Mouse (Mus musculus): ENCODE measurements at regions not wholly inside any gene's neighbourhood (a gene's known extent, or its start where the extent isn't known, plus 50 kb on each side); places are given as distances from the start of the nearest gene placed in this dataset.
A peak's percentile ranks its signal among the peaks of the same experiment; 100 is the strongest.

DNA sequence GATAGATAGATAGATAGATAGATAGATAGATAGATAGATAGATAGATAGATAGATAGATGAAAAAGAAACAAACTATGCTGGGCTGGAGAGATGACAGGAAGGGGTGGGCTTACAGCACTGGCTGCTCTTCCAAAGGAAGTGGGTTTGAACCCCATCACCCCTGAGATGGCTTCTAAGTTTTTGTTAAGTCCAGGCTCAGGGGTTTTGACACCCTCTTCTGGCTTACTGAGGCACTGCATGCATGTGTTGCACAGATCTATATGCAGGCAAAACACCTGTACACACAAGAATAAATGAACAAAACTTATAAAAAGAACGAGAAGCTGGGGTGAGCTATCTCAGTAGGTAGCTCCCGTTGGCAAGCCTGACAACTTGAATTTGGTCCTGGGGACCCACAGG lies 55.5 kb upstream of the Jak1 start:
- no peaks in the 10 kb centered on the region for H3K4me1 ChIP-seq (replicated peaks; ENCODE audit: control insufficient read depth, insufficient read depth, low read length)
- 61% methylated on average over 2 of the region's 2 CpGs for WGBS
- no peak for ATAC-seq

DNA sequence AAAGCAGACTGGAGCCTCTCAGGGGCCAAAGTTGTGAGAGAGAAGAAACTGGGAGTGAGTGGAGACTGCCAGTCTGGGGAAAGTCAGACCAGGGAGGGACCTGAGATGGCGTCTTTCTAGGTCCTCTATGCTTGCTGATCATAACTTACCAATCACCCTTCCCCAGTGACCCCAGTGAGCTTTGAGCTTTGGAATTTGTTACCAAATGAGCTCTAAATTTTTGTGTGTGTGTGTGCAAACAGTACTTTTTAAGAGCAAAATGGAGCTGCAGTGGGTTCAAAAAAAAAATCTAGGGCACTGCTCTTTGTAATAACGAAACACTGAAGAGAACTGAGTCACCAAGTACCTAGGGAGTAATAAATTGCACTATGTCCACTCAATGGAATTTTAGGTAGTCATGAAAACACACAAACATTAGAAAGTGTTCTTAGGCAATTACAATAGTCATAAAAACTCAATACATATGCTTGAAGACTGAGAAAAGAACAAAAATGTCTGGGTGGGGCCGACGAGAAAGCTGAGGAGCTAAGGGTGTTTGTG lies 54.7 kb upstream of the Jak1 start:
- Histone ChIP-seq H3K36me3 (ENCODE audit: control insufficient read depth, insufficient read depth) (no peaks in the 10 kb centered on the region), H3K9me3 (ENCODE audit: control insufficient read depth) (no peaks in the 10 kb centered on the region), H3K27me3 (replicated peaks; ENCODE audit: control insufficient read depth, insufficient read depth, low read length) (0 out of 2 replicates have a peak, but pooled peaks cover 4% of the 10 kb centered on the region), H3K9ac (ENCODE audit: low read depth, low read length) (no peak overlapping the region), H3K27ac (ENCODE audit: low read depth, low read length) (no peak overlapping the region), H3K4me2 (replicated peaks; ENCODE audit: low read depth) (no peak overlapping the region), H3K4me1 (replicated peaks; ENCODE audit: control insufficient read depth, insufficient read depth, low read length) (no peaks in the 10 kb centered on the region), H3K4me3 (ENCODE audit: low read depth, low read length) (no peak overlapping the region)
- 70% methylated on average over 4 of the region's 4 CpGs for WGBS
- no peak for TF ChIP-seq CTCF (IDR thresholded peaks at IDR 0.05; ENCODE audit: low read depth)
- ATAC-seq = no peak

More for the DNA sequence above, 55.5 kb upstream of the Jak1 start:
- H3K4me2 ChIP-seq (replicated peaks; ENCODE audit: low read depth) = no peak overlapping the region
- H3K36me3 ChIP-seq (ENCODE audit: control insufficient read depth, insufficient read depth) = no peaks in the 10 kb centered on the region
- 0 out of 2 replicates have a peak, but pooled peaks cover 4% of the 10 kb centered on the region for H3K27me3 ChIP-seq (replicated peaks; ENCODE audit: control insufficient read depth, insufficient read depth, low read length)
- H3K27ac ChIP-seq (ENCODE audit: low read depth, low read length) = no peak overlapping the region
- H3K4me3 ChIP-seq (ENCODE audit: low read depth, low read length) = no peak overlapping the region
- no peaks in the 10 kb centered on the region for H3K9me3 ChIP-seq (ENCODE audit: control insufficient read depth)
- no peak overlapping the region for H3K9ac ChIP-seq (ENCODE audit: low read depth, low read length)
- peak; percentile 69 for TF ChIP-seq CTCF (IDR thresholded peaks at IDR 0.05; ENCODE audit: low read depth)

DNA sequence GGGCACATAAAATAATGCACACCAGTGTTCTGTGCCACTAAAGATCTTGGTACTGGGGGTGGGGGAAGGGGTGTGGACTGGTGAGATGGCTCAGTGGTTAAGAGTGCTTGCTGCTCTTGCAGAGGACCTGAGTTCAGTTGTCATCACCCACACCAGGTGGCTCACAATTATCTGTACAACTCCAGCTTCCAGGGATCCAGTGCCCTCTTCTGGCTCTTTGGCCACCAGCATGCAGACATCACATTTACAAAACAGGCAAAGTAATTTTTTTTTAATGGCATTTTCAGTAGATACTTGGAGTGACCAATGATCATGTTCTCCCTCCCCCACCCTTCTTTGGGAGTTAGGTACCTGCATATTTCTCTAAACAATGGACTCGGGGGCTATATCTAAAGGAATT lies 53.8 kb upstream of the Jak1 start:
- H3K4me3 ChIP-seq (ENCODE audit: low read depth, low read length) = no peak overlapping the region
- ATAC-seq = no peak
- no peak overlapping the region for H3K4me2 ChIP-seq (replicated peaks; ENCODE audit: low read depth)
- no peak overlapping the region for H3K9ac ChIP-seq (ENCODE audit: low read depth, low read length)
- no peaks in the 10 kb centered on the region for H3K36me3 ChIP-seq (ENCODE audit: control insufficient read depth, insufficient read depth)
- no peaks in the 10 kb centered on the region for H3K27me3 ChIP-seq (replicated peaks; ENCODE audit: control insufficient read depth, insufficient read depth, low read length)
- no peak overlapping the region for H3K27ac ChIP-seq (ENCODE audit: low read depth, low read length)
- H3K4me1 ChIP-seq (replicated peaks; ENCODE audit: control insufficient read depth, insufficient read depth, low read length) = no peaks in the 10 kb centered on the region
- WGBS = 83% methylated on average over 1 of the region's 1 CpGs
- TF ChIP-seq CTCF (IDR thresholded peaks at IDR 0.05; ENCODE audit: low read depth) = peak; percentile 54
- H3K9me3 ChIP-seq (ENCODE audit: control insufficient read depth) = no peaks in the 10 kb centered on the region

- no peak overlapping the region for H3K4me3 ChIP-seq (ENCODE audit: low read depth, low read length)
- no peaks in the 10 kb centered on the region for H3K4me1 ChIP-seq (replicated peaks; ENCODE audit: control insufficient read depth, insufficient read depth, low read length)
- H3K9ac ChIP-seq (ENCODE audit: low read depth, low read length) = no peak overlapping the region
- H3K9me3 ChIP-seq (ENCODE audit: control insufficient read depth) = no peaks in the 10 kb centered on the region
- no peak overlapping the region for H3K4me2 ChIP-seq (replicated peaks; ENCODE audit: low read depth)
- no peak for TF ChIP-seq CTCF (IDR thresholded peaks at IDR 0.05; ENCODE audit: low read depth)
- H3K27ac ChIP-seq (ENCODE audit: low read depth, low read length) = no peak overlapping the region
- no peak for ATAC-seq
- no peaks in the 10 kb centered on the region for H3K27me3 ChIP-seq (replicated peaks; ENCODE audit: control insufficient read depth, insufficient read depth, low read length)
- WGBS = 71% methylated on average over 6 of the region's 6 CpGs
- no peaks in the 10 kb centered on the region for H3K36me3 ChIP-seq (ENCODE audit: control insufficient read depth, insufficient read depth)
These were observed 51.0 kb upstream of the Jak1 start for GRCm38 (mm10) chr4:101316061-101316460.

MicroRNA genes in the stretch of these regions (microRNA counts, 519-probe panel; counts per million panel counts)
- 3,223 counts per million, percentile 37 among the panel's probes with 10 or more counts for microRNA mmu-miR-101a

Small RNA genes lying in the stretch of these regions (microRNA-seq; reads per million reads assigned to microRNA genes)
- gene Mir101a = 163 reads per million, percentile 54 among the genes with 10 or more reads in this experiment
